ENCODE assay signal across 13 mouse cellular contexts in genomic region chr10:30538538-30538815, GRCm38 (mm10).
DNase-seq lines count a peak whose midpoint lies in the region; ATAC-seq and TF ChIP-seq lines count a peak whose summit lies in the region.
"Had no signal": no experiment of that assay in that cellular context is flagged by ENCODE, and none has a peak within 500 bp of the region (broad histone marks: within the 10 kb centered on the region; RNA-seq: fewer than 3 reads in every experiment).

No protein-coding gene starts in this region.

- no peak for TF ChIP-seq CTCF in forebrain, postnatal 0 days (IDR thresholded peaks at IDR 0.05; ENCODE audit: low read depth)
- TF ChIP-seq CTCF in left cerebral cortex, adult 2 months (IDR thresholded peaks at IDR 0.05), result no peak

- no peak overlapping the region for H3K4me3 ChIP-seq in forebrain, postnatal 0 days (ENCODE audit: low read depth, low read length)
- H3K4me3 ChIP-seq in forebrain, embryonic 10.5 days, result no peak overlapping the region
- H3K4me3 ChIP-seq in midbrain, embryonic 13.5 days (replicated peaks), result no peak overlapping the region
- no peak overlapping the region for H3K4me3 ChIP-seq in midbrain, embryonic 10.5 days
- no peak overlapping the region for H3K4me3 ChIP-seq in left cerebral cortex, adult 2 months
- H3K4me3 ChIP-seq: embryonic facial prominence, embryonic 15.5 days; limb, embryonic 13.5 days; myocyte had no signal

- no peaks in the 10 kb centered on the region for H3K4me1 ChIP-seq in forebrain, postnatal 0 days (ENCODE audit: insufficient read depth)
- no peaks in the 10 kb centered on the region for H3K4me1 ChIP-seq in forebrain, embryonic 10.5 days
- no peaks in the 10 kb centered on the region for H3K4me1 ChIP-seq in midbrain, embryonic 13.5 days (replicated peaks)
- no peaks in the 10 kb centered on the region for H3K4me1 ChIP-seq in midbrain, embryonic 10.5 days
- H3K4me1 ChIP-seq: embryonic facial prominence, embryonic 15.5 days had no signal

- ATAC-seq in forebrain, postnatal 0 days, result 0 out of 2 replicates have a peak, but pooled peaks have one; percentile 5
- ATAC-seq in midbrain, embryonic 13.5 days, result peak; percentile 20
- peak; percentile 87 for ATAC-seq in activated CD4-positive, CD25-positive, alpha-beta regulatory T cell, adult 4 months
- ATAC-seq: liver, postnatal 0 days had no signal

- no peaks in the 10 kb centered on the region for H3K9me3 ChIP-seq in forebrain, postnatal 0 days (ENCODE audit: low read length)
- H3K9me3 ChIP-seq in forebrain, embryonic 10.5 days, result no peaks in the 10 kb centered on the region
- H3K9me3 ChIP-seq in midbrain, embryonic 13.5 days, result no peaks in the 10 kb centered on the region
- no peaks in the 10 kb centered on the region for H3K9me3 ChIP-seq in midbrain, embryonic 10.5 days (replicated peaks)
- H3K9me3 ChIP-seq: embryonic facial prominence, embryonic 15.5 days; limb, embryonic 13.5 days had no signal

- intact Hi-C loops in left cerebral cortex, adult 2 months (cut with DNase I), result loop anchor here (10.0 kb wide), 2 partner anchors 714 to 1174 kb away; partner anchors contain the start of gene Rnf146
- intact Hi-C loops in left cerebral cortex, postnatal 36 days (cut with DNase I), result loop anchor here (5.0 kb wide), 1 partner anchor 1006 kb away; no protein-coding TSS in a partner anchor

- no peak overlapping the region for H3K9ac ChIP-seq in forebrain, postnatal 0 days
- no peak overlapping the region for H3K9ac ChIP-seq in midbrain, embryonic 13.5 days (replicated peaks)
- H3K9ac ChIP-seq: embryonic facial prominence, embryonic 15.5 days; limb, embryonic 13.5 days; liver, postnatal 0 days had no signal

- no peak overlapping the region for H3K27ac ChIP-seq in forebrain, postnatal 0 days (ENCODE audit: low read depth, low read length)
- no peak overlapping the region for H3K27ac ChIP-seq in forebrain, embryonic 10.5 days
- H3K27ac ChIP-seq in midbrain, embryonic 13.5 days, result no peak overlapping the region
- no peak overlapping the region for H3K27ac ChIP-seq in midbrain, embryonic 10.5 days (replicated peaks)
- H3K27ac ChIP-seq in left cerebral cortex, adult 2 months, result no peak overlapping the region
- H3K27ac ChIP-seq: embryonic facial prominence, embryonic 15.5 days; limb, embryonic 13.5 days had no signal

- H3K27me3 ChIP-seq in forebrain, postnatal 0 days (ENCODE audit: insufficient read depth, low read length), result no peaks in the 10 kb centered on the region
- H3K27me3 ChIP-seq in forebrain, embryonic 10.5 days (ENCODE audit: poor library complexity, severe bottlenecking), result no peaks in the 10 kb centered on the region
- H3K27me3 ChIP-seq in midbrain, embryonic 13.5 days, result no peaks in the 10 kb centered on the region
- no peaks in the 10 kb centered on the region for H3K27me3 ChIP-seq in midbrain, embryonic 10.5 days (ENCODE audit: low read depth, poor library complexity, severe bottlenecking)
- H3K27me3 ChIP-seq: embryonic facial prominence, embryonic 15.5 days; limb, embryonic 13.5 days had no signal

- H3K36me3 ChIP-seq in forebrain, postnatal 0 days (ENCODE audit: insufficient read depth), result peaks cover 14% of the 10 kb centered on the region
- H3K36me3 ChIP-seq in forebrain, embryonic 10.5 days (replicated peaks), result peaks cover 77% of the 10 kb centered on the region
- peaks cover 37% of the 10 kb centered on the region for H3K36me3 ChIP-seq in midbrain, embryonic 13.5 days
- H3K36me3 ChIP-seq in midbrain, embryonic 10.5 days, result peaks cover 75% of the 10 kb centered on the region

- no peak overlapping the region for H3K4me2 ChIP-seq in forebrain, postnatal 0 days (ENCODE audit: low read depth)
- no peak overlapping the region for H3K4me2 ChIP-seq in midbrain, embryonic 13.5 days (replicated peaks)
- H3K4me2 ChIP-seq: embryonic facial prominence, embryonic 15.5 days; limb, embryonic 13.5 days had no signal

- 86% methylated on average over 5 of the region's 5 CpGs for WGBS in forebrain, postnatal 0 days
- WGBS in forebrain, embryonic 10.5 days, result 86% methylated on average over 5 of the region's 5 CpGs
- WGBS in midbrain, embryonic 13.5 days, result 91% methylated on average over 5 of the region's 5 CpGs
- WGBS in midbrain, embryonic 10.5 days, result 89% methylated on average over 5 of the region's 5 CpGs

- no peak for DNase-seq in forebrain, postnatal 0 days
- no peak for DNase-seq in forebrain, embryonic 10.5 days (ENCODE audit: extremely low spot score, low spot score)
- no peak for DNase-seq in midbrain, embryonic 10.5 days (ENCODE audit: low spot score)
- peak; percentile 21 for DNase-seq in thymus, postnatal 14 days
- no peak for DNase-seq in left cerebral cortex, adult 2 months (ENCODE audit: extremely low spot score in 1 of 2, low spot score in 2 of 2)
- no peak for DNase-seq in left cerebral cortex, postnatal 36 days (ENCODE audit: low spot score in 2 of 2)
- DNase-seq: cerebellum, adult 18-20 months; liver, postnatal 0 days had no signal

Comparison
In these comparisons a context has a peak if more than half of its experiments do, and no peak if none do; other contexts are left out.
1. ATAC-seq: peak in every context shown above with its lines; median percentile 87 in activated CD4-positive, CD25-positive, alpha-beta regulatory T cell, adult 4 months; 20 in midbrain, embryonic 13.5 days; 5 in forebrain, postnatal 0 days.